Mouse (Mus musculus) forebrain, embryonic 10.5 days (tissue): ENCODE results near the gene Plch2. TPM values are rescaled to one million over a fixed set of nuclear protein-coding genes. Genes with fewer than 3 reads are reported as not detected.

ENCODE experiments used
- DNase-seq: peaks from one replicate; pipeline ENCODE4 v3.0.0-alpha.2; 2017; ENCODE audit warnings: low spot score; ENCODE audit errors: extremely low spot score
- H3K27ac ChIP-seq: fragments of 300-500 bp; sonication (generic); 2 replicates; pipeline ENCODE4 v1.5.1; 2016; ENCODE audit warnings: mild to moderate bottlenecking
- H3K27me3 ChIP-seq: fragments of 300-500 bp; sonication (generic); 2 replicates; pipeline ENCODE4 v1.6.1; 2016; ENCODE audit warnings: mild to moderate bottlenecking; ENCODE audit not compliant: poor library complexity, severe bottlenecking
- H3K36me3 ChIP-seq: fragments of 300-500 bp; sonication (generic); replicated peaks from 2 replicates; pipeline ENCODE4 v1.6.1; 2016; ENCODE audit warnings: mild to moderate bottlenecking, moderate library complexity
- H3K4me1 ChIP-seq: fragments of 300-500 bp; sonication (generic); 2 replicates; pipeline ENCODE4 v1.6.1; 2016
- H3K4me3 ChIP-seq: fragments of 300-500 bp; sonication (generic); 2 replicates; pipeline ENCODE4 v1.5.1; 2016; ENCODE audit warnings: mild to moderate bottlenecking, moderate library complexity
- H3K9me3 ChIP-seq: fragments of 300-500 bp; sonication (generic); 2 replicates; pipeline ENCODE4 v1.6.1; 2016; ENCODE audit warnings: mild to moderate bottlenecking, moderate library complexity
- WGBS: fragments of 180-500 bp; shearing (Covaris S2); methylation state at CpG from one replicate; pipeline ENCODE4 v1.1.7; 2016; 5-methylcytosine and 5-hydroxymethylcytosine counted together
- polyA plus RNA-seq: library from polyadenylated mRNA; unstranded; fragments of >200 nt; fragmentation: Nextera tagmentation; extraction: Ambion mirVana; gene quantifications from 2 replicates; pipeline ENCODE4 v1.2.1, GENCODE M21; 2016

Plch2 gene
- polyA plus RNA-seq, 1 experiment from 2014 or later: 0.64 TPM

DNA sequence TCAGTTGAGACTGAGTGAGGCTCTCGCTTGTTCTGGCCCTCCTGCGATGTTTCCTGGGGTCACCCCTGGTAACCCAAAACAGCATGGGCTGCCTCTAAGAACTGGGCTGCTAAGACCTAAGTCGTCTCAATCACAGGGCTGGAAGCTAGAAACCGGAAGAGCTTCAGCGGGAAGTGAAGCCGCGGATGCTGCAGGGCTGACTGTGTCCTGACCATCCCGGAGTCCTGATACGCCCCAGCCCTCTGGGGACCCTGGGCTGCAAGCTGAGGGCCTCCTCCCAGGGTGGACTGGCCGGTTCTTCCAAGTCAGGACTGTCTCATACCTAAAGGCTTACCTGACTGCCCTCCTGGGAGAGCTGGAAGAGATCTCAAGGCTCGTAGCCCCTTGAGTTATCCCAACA is 39.8 kb downstream of the Plch2 start:
- H3K9me3 ChIP-seq: no peaks in the 10 kb centered on the region
- no peaks in the 10 kb centered on the region for H3K36me3 ChIP-seq
- no peak overlapping the region for H3K27ac ChIP-seq
- 67% methylated on average over 11 of the region's 11 CpGs for WGBS
- no peak overlapping the region for H3K4me3 ChIP-seq
- peaks cover 78% of the 10 kb centered on the region for H3K4me1 ChIP-seq
- H3K27me3 ChIP-seq: peaks cover 72% of the 10 kb centered on the region
- DNase-seq: no peak

DNA sequence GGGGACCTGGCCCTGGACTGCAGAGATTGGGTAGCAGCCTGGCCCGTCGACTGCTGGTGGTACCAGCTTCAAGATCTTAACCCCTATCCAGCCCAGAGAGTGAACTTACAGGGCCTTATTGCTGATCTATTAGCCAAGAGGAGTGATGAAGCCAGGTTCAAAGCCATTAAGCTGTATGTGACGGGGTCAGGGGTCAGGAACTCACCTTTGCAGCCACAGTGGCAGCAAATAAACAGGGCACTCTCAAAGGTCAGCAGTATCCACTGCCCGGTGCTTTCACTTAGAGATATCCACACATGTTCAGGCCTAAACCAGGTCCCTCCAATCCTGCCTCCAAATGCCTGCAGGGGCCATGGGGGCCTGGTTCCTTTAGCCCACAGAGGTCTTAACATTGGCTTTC is 41.0 kb downstream of the Plch2 start:
- H3K27ac ChIP-seq: no peak overlapping the region
- H3K4me1 ChIP-seq: peaks cover 70% of the 10 kb centered on the region
- H3K36me3 ChIP-seq: no peaks in the 10 kb centered on the region
- 83% methylated on average over 4 of the region's 4 CpGs for WGBS
- DNase-seq: no peak
- H3K4me3 ChIP-seq: no peak overlapping the region
- H3K9me3 ChIP-seq: no peaks in the 10 kb centered on the region
- H3K27me3 ChIP-seq: peaks cover 63% of the 10 kb centered on the region

DNA sequence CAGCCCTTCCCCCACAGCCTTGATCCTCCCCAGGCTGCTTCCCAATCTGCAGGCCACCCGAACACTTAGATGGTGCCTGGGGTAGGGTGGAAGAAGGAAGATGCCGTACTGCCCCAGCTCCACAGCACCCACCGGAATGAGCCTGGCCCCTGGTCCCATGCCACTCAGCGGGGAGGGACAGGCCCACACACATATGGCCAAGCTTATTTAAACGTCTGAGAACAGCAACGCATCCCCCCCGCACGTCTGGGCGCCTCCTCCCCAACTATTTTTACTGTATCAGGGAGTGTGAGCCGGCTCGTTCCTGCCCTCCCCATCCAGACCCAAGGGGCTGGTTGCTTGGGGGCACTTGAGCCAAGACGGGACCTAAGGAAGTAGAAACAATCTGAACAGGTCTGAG is 41.8 kb downstream of the Plch2 start:
- peaks cover 55% of the 10 kb centered on the region for H3K27me3 ChIP-seq
- H3K4me3 ChIP-seq: no peak overlapping the region
- 75% methylated on average over 12 of the region's 12 CpGs for WGBS
- H3K9me3 ChIP-seq: no peaks in the 10 kb centered on the region
- no peaks in the 10 kb centered on the region for H3K36me3 ChIP-seq
- no peak for DNase-seq
- H3K4me1 ChIP-seq: peaks cover 64% of the 10 kb centered on the region
- H3K27ac ChIP-seq: no peak overlapping the region

DNA sequence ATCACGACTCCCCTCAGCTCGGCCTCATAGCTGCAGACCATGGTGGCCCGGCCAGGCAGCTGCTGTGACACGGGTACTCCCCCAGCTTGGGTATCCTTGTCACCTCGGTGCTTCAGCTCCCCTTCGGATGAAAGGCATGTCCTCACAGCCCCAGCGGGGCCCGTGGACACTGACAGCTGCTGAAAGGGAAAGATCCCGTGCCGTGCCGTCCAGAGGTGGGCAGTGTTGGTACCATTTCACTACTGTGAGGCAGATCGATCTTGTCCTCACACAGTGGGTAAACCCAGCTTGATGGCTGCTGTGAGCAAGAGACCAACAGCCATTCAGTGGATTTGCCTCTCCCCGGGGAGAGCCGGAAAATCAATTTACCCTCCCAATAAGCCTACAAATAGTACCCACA is 42.3 kb downstream of the Plch2 start:
- 71% methylated on average over 14 of the region's 14 CpGs for WGBS
- Histone ChIP-seq H3K36me3 (no peaks in the 10 kb centered on the region), H3K4me1 (peaks cover 59% of the 10 kb centered on the region), H3K9me3 (no peaks in the 10 kb centered on the region), H3K27ac (no peak overlapping the region), H3K27me3 (peaks cover 53% of the 10 kb centered on the region), H3K4me3 (no peak overlapping the region)
- no peak for DNase-seq

DNA sequence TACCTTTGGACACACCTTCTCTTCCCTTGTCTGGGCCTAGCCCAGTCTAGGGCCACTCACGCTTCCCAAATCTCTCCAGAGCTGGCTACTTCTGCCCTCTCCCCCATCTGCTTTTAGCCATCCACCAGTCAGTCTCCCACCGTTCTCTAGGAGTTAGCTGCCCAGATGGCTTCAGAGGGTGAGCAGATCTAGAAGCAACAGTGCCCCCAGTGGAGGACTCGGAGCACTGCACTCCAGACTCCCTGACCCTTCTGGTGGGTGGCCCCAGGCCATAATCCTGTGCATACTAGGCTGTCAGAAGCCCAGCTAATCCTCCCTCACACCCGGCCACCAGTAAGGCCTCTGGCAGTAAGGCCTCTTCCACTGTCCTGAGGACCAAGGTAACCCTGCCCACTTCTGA is 43.8 kb downstream of the Plch2 start:
- peak; percentile 80 for DNase-seq
- H3K27me3 ChIP-seq: peaks cover 40% of the 10 kb centered on the region
- no peaks in the 10 kb centered on the region for H3K36me3 ChIP-seq
- 4% methylated on average over 4 of the region's 4 CpGs for WGBS
- H3K27ac ChIP-seq: no peak overlapping the region; the same call in 1 of the 2 replicates
- no peaks in the 10 kb centered on the region for H3K9me3 ChIP-seq
- no peak overlapping the region for H3K4me3 ChIP-seq
- peaks cover 44% of the 10 kb centered on the region for H3K4me1 ChIP-seq

DNA sequence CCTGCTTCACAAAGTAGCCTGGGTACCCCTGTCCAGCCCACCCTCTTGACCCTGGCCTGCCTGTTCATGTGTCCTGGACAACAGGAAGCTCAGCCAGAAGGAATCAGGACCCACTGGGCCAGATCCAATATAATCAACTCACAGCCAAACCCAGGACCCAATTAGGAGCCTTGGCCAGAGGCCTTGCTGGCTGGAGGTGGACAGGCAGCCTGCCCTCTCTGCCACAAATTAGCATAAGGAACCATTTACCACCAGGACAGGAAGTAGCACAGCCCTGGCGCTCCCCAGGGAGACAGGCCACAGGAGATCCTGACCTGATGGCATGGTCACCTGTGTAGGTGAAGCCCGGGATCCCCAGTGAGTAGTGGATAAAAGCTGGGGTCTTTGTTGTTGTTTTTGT is 44.5 kb downstream of the Plch2 start:
- Histone ChIP-seq H3K27ac (no peak overlapping the region), H3K36me3 (no peaks in the 10 kb centered on the region), H3K4me1 (peaks cover 38% of the 10 kb centered on the region), H3K4me3 (no peak overlapping the region), H3K9me3 (no peaks in the 10 kb centered on the region), H3K27me3 (peaks cover 34% of the 10 kb centered on the region)
- WGBS: 74% methylated on average over 2 of the region's 2 CpGs
- no peak for DNase-seq

DNA sequence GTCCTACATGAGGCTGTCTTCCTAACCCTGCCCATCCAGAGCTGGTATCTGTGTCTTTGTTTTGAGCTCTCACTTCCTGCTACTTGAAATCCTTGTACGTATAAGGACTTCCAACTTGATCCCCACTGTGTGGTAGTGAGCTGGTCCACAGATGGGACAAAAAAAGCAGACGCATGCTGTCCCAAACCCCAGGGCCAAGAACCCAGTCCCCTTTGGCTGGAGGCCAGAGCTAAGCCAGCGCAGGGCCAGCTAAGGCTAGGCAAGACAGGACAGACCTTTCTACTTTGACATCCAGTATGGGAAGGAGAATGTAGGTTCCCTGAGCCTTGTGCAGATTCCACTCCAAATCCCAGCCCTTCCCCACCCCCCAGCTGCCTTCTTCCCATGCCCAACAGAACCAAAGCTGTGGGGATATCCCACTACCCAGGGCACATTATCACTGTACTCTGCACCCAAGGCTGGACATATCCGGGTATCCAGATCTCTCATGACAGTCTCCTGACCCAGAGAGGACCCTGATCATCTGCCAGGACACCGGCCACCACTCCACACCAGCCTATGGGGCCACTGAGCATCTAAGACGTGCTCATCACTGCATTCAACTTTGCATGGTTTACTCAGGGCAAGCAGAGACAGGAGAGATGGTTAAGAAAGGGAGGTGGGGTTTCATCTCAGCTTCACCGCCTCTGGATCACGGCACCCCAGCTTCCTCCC is 45.1 kb downstream of the Plch2 start:
- Histone ChIP-seq H3K36me3 (no peaks in the 10 kb centered on the region), H3K4me3 (no peak overlapping the region), H3K27me3 (peaks cover 29% of the 10 kb centered on the region), H3K9me3 (no peaks in the 10 kb centered on the region), H3K27ac (0 out of 2 replicates have a peak overlapping the region, but pooled peaks have one; percentile 11), H3K4me1 (peaks cover 32% of the 10 kb centered on the region)
- no peak for DNase-seq
- 85% methylated on average over 8 of the region's 8 CpGs for WGBS

DNA sequence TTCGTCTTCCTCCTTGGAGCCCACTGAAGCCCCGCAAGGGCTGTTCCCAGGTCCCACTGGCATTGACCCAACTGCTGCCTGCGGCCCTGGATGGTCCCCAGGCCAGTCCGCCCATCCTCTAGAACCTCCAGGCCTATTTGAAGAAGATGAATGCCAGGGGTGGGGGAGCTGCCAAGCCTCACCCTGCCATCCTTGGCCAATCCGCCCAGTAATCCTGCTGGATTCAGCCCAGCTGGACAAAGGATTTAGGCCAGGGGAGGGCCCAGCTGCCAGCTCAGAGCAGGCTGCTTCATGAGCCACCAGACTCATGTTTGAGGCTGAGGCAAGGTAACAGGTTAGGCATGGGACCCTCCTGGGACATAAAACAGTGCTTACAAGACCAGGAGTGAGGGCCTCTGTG is 45.7 kb downstream of the Plch2 start:
- peaks cover 29% of the 10 kb centered on the region for H3K27me3 ChIP-seq
- H3K4me3 ChIP-seq: no peak overlapping the region
- peaks cover 38% of the 10 kb centered on the region for H3K4me1 ChIP-seq
- H3K36me3 ChIP-seq: no peaks in the 10 kb centered on the region
- no peaks in the 10 kb centered on the region for H3K9me3 ChIP-seq
- no peak for DNase-seq
- 86% methylated on average over 5 of the region's 5 CpGs for WGBS
- H3K27ac ChIP-seq: no peak overlapping the region

DNA sequence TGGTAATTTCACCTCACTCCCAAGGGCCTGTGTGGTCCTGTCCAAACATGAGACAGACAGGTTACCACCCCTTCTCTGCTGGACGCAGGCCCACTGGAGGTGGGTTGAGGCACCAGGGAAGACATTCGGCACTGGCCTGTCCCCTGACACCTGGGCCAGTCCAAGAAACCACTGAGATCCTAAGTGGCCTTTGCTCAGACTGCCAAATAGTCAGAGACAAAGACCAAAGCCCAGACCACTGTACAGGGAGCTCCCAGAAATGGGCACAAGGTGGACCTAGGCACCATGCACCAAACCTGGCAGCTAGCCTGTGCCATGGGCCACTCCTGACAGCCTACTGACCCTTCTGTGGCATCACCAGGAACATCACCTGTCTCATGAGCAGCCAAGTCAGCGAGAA is 47.4 kb downstream of the Plch2 start:
- Histone ChIP-seq H3K27ac (no peak overlapping the region), H3K36me3 (no peaks in the 10 kb centered on the region), H3K4me1 (peaks cover 43% of the 10 kb centered on the region), H3K4me3 (no peak overlapping the region), H3K27me3 (peaks cover 14% of the 10 kb centered on the region), H3K9me3 (no peaks in the 10 kb centered on the region)
- WGBS: 85% methylated on average over 3 of the region's 3 CpGs
- DNase-seq: no peak

DNA sequence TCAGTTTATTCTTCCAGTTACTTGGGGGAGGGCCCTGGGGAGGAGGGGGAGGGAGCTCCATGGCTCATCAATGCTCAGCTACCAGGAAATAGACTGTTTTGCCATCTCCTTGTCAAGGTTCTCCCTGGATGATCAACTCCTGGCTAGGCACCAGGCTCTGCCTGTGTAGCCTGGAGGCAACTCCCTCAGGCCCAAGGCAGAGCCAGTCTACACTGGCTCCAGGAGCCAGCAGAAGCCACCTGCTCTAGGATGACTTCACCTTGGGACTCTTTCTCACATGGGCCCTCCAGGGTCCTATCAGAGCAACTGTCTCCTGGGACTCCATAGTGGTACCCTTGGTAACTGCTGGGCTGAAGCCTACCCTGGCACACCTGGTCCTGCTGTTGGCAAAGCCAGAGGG is 48.5 kb downstream of the Plch2 start:
- no peaks in the 10 kb centered on the region for H3K36me3 ChIP-seq
- peaks cover 3% of the 10 kb centered on the region for H3K27me3 ChIP-seq
- H3K27ac ChIP-seq: no peak overlapping the region
- peaks cover 34% of the 10 kb centered on the region for H3K4me1 ChIP-seq
- no peaks in the 10 kb centered on the region for H3K9me3 ChIP-seq
- no peak for DNase-seq
- H3K4me3 ChIP-seq: no peak overlapping the region

DNA sequence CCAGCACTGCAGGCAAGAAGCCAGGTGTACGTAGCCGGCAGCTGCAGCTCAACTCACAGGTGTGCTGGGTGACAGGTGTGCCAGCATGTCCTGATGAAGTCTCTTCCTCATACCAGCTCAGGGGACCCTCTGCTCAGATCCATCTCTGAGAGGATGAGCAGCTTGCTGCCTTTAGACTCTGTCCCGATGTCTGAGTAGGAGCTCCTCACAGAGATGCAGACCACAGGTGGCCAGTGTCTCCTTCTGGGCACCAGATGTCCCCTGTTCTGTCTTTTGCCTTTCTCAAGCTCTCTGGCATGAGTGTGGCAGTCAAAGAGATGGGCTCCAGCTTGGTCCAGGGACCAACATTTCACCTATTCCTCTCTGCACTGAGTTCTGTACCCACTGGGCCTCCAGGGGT is 48.9 kb downstream of the Plch2 start:
- no peak for DNase-seq
- peaks cover 29% of the 10 kb centered on the region for H3K4me1 ChIP-seq
- H3K9me3 ChIP-seq: no peaks in the 10 kb centered on the region
- H3K36me3 ChIP-seq: no peaks in the 10 kb centered on the region
- H3K27me3 ChIP-seq: peaks cover 3% of the 10 kb centered on the region; the same call in 1 of the 2 replicates
- WGBS: 90% methylated on average over 3 of the region's 3 CpGs
- no peak overlapping the region for H3K4me3 ChIP-seq
- no peak overlapping the region for H3K27ac ChIP-seq

DNA sequence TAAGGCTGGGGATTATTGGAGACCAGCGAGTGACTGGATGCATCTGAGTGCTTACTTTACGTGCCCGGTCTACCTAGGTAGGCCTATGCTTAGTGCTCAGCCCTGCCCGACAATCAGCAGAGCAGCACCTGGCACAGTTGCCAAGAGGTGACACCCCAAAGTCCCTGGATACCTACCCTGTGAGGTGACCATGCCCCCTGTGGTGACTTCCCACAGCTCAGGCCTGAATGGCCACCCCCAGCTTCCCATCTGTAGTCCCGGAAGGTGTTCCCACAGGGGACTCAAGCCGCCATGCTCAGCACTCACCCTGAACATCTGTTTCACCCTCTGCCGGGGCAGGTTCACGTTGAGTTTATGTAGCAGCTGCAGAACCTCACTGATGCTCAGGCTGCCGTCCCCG is 50.3 kb downstream of the Plch2 start:
- H3K4me1 ChIP-seq: peaks cover 22% of the 10 kb centered on the region
- DNase-seq: no peak
- H3K9me3 ChIP-seq: no peaks in the 10 kb centered on the region
- peaks cover 3% of the 10 kb centered on the region; the same call in 1 of the 2 replicates for H3K27me3 ChIP-seq
- H3K27ac ChIP-seq: 0 out of 2 replicates have a peak overlapping the region, but pooled peaks have one; percentile 10
- 74% methylated on average over 10 of the region's 10 CpGs for WGBS
- no peaks in the 10 kb centered on the region for H3K36me3 ChIP-seq
- H3K4me3 ChIP-seq: no peak overlapping the region

DNA sequence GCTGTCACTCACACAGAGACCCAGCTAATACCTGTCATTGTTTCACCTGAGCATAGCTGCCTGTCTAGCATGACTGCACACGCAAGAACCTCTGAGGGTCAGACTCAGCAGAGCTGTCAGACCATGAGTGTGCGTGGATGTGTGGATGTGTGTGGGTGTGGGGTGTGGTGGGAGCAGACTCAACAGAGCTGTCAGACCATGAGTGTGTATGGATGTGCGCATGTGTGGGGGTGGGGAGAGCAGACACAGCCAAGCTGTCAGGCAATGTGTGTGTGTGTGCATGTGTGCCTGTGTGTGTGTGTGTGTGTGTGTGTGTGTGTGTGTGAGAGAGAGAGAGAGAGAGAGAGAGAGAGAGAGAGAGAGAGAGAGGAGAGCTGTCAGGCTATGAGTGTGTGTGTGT is 51.3 kb downstream of the Plch2 start:
- DNase-seq: no peak
- Histone ChIP-seq H3K4me3 (no peak overlapping the region), H3K9me3 (no peaks in the 10 kb centered on the region), H3K27me3 (peaks cover 3% of the 10 kb centered on the region; the same call in 1 of the 2 replicates), H3K36me3 (no peaks in the 10 kb centered on the region), H3K27ac (no peak overlapping the region), H3K4me1 (peaks cover 24% of the 10 kb centered on the region)
- 92% methylated on average over 3 of the region's 3 CpGs for WGBS

DNA sequence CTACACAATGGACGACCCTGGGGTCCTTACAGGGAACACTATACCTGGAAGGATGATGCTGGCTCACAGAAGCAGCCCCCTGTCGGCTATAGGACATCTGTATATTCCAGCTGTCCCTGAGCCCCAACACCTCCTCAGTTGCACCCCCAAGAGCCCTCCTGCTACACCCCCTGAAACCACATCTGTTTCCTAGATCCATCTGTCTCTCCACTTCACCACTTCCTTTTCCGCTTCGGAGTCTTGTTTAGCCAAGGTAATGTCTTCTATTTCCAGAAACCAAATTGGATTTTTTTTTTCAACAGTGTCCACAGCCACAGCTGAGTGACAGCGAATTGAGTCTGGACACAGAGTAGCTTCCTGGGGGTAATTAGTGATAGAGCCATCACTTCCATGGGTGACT is 57.2 kb downstream of the Plch2 start:
- H3K27me3 ChIP-seq: peaks cover 3% of the 10 kb centered on the region; the same call in 1 of the 2 replicates
- no peaks in the 10 kb centered on the region for H3K9me3 ChIP-seq
- H3K27ac ChIP-seq: no peak overlapping the region
- no peak for DNase-seq
- H3K36me3 ChIP-seq: no peaks in the 10 kb centered on the region
- WGBS: 88% methylated on average over 5 of the region's 5 CpGs
- no peak overlapping the region for H3K4me3 ChIP-seq
- H3K4me1 ChIP-seq: peaks cover 27% of the 10 kb centered on the region
